Mouse (Mus musculus) ZHBTc4 (cell line): ENCODE measurements at regions not wholly inside any gene's neighbourhood (a gene's known extent, or its start where the extent isn't known, plus 50 kb on each side); places are given as distances from the start of the nearest gene placed in this dataset.
A peak's percentile ranks its signal among the peaks of the same experiment; 100 is the strongest.

Source experiments
- DNase-seq: peaks from one replicate; pipeline ENCODE4 v3.0.0-alpha.2; 2011; ENCODE audit warnings: low read depth, low spot score

DNA sequence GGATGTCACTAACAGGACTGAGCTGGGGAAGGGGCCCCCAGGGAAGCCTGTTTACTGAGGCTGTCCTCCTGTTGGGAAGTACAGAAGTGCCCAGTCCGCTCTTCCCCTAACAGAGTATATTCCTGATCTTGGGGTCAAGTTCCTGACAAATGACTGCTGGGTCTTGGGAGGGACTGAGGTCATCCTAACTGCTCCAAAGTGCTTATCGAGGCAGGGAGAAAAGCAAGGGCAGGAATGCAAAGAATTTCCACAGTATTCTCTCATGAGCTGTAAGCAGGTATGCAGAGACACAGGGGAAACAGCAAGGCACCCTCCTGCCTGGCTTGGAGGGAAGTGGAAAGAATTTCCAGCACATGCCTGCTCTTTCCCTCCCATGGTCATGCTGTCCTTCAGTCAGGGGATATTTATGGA lies 107.9 kb downstream of the Oma1 start:
- peak; percentile 41 for DNase-seq

- no peak for DNase-seq
Observed at GRCm38 (mm10) chr4:103441383-103441782, 127.8 kb downstream of the Oma1 start.

- no peak for DNase-seq
Observed at GRCm38 (mm10) chr4:103441955-103442354, 128.3 kb downstream of the Oma1 start.

DNA sequence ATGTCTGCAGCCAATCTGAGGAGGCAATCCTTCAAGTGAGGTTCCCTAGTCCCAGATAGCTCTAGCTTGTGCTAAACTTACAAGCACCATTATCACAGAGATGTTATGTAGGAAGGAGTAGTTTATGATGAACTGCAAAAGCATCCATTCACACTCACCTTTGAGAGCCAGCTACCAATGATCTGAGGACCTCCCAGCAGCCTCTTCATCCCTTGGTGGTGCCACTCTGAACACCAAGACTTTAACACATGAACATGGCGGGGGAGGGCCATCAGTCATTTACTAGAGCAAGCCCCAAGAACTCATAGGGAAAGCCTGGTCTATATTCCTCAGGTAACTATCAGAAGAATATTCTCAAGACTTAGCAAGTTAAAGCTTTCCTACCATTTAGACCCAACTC lies 135.7 kb downstream of the Oma1 start:
- no peak for DNase-seq

GRCm38 (mm10) chr4:103450121-103450520 lies 136.5 kb downstream of the Oma1 start:
- no peak for DNase-seq

DNA sequence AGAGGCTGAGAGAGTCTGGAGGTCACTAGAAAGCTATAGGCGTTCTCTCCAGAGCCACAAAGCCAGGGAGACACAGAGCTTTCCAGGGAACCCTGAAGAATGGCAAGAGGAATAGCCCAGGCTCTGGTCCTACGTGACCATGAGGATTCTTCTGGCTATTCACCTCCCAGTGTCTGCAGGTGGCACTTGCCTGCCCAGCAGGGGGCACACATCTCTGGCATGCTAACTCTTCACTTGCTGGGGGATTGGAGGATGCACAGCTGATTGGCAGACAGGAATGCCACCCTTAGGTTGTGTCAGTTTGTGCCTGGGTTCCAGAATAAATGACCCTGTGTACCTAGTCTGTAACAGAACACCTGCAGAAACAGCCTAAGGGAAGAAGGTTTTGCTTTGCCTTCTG lies 141.8 kb downstream of the Oma1 start:
- no peak for DNase-seq

DNA sequence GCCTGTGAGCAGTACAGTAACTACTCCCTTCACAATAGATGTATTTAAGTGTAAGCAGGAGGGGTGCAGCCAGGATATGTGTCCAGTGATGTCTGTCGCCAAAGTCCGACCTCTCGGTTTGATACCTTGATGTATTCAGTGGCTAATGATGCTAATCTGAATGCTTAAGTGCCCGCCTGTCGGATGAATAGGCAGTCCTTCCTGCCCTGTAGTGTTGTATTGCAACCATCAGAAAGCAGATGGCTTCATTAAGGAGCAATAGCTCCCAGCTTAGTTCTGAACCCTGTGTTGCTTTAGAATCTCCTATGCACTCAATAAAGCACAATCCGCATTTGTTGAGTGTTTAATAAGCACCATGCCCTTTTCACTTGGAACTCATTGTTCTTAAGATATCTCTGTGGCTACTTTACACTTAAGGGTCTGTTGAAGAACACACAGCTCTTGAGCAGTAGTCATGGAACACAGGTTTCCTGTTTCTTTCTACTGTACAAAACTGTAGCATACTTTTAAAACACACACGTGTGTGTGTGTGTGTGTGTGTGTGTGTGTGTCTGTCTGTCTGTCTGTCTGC lies 152.5 kb downstream of the Oma1 start:
- DNase-seq, result peak; percentile 74

- DNase-seq, result no peak
Observed at GRCm38 (mm10) chr4:103475596-103475995, 143.6 kb upstream of the Dab1 start.

GRCm38 (mm10) chr4:103486140-103486965 lies 132.8 kb upstream of the Dab1 start:
- DNase-seq, result no peak

DNA sequence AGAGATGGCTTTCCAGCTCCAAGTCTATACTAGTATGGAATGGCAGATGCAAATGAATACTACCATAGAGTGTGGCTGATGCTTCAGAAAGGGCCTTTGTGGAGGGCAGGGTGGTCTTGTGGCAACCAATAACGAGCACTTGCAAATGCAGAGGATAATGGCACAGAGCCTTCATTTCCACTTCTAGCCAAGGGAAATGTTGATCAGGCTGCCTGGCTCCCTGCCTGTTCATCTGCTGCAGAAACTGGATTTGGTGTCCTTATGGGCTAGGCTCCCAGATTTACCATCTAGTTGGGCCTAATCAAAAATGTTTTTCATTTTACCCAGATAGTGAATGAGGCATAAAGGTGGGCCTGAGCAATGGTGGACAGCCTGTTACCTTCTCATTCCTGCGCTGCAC lies 110.7 kb upstream of the Dab1 start:
- DNase-seq, result no peak

DNA sequence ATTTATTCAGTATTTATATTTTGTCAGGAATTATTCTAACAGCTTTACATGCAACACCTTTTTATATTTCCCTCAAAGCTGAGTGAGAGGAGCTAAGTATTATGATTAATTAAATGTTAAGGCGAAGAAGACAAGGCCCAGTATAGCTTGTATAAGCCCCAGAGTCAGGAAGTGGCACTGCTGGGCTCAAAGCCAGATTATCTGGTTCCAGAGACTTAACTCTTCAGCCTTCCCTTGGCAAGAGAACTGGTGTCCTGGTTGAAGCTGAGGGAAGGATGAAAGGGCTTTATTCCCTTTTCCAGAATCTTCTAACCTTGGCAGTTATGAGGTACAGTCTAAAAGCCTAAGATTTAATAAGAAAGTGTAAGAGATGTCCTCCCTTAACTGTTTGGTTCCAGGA lies 106.3 kb upstream of the Dab1 start:
- no peak for DNase-seq

DNA sequence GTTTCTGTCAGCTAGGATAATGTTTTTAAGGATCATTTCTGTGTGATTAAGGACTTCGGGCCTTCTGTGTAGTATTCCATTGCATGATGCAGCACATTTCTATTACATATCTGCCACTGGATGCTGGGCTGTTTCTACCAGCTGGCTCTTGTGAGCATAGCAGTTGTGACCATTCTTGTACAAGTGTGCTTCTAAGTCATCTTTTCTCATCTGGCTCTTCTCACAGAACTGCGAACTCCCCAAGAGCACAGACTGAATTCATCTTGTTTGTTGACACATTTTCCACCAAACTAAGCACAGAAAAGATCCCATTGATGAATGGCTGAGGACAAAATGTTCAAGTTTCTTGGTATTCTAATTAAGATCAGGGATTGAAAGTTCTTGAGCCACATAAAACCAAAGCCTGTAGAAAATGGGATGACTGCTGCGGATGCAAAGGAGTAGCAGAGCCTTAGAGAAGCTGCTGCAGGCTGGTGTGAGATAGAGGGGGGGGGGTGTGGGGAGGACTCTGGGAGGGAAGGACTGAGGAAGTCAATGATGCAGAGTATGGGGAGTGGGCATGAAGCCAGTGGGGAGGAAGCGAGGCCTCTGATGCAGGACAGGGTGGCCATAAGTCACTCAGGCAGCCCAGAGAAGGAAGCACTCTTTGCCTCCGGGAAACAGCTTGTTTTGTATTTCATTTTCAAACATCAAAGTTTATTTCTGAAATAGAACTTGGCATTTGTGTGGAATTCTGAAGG lies 97.1 kb upstream of the Dab1 start:
- DNase-seq, result no peak

DNA sequence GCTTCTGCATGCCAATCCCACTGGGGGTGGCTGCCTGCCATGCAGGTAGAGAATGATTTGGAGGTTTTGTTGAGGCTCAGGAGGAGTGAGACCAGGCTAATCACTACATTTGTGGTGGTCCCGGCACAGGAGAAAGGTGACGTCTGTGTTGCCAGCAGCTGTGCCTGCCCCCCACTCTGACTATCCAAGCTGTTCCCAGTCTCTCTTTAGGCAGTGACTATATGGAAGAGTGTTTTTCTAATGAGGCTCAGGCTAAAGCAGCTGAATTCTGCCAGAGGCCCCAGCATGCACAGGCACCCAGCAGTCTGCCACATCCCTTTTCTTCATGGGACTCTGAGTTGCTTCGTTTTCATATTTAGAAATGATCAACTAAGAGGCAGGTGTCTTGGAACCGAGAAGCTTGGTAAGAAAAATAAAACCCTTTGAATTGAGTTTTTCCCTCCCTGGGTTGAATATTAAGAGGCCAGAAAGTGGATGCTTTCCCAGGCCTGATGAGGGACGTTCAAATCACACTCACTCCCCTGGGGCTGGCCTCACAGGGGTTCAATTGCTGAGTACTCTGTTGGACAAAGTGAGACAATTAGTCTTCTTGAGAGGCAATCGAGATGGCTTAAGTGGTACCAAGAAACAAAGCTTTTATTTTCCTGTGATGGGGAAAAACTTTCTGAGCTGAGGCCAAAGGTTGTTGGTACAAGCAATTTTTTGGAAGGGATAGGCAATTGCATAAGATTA lies 82.5 kb upstream of the Dab1 start:
- DNase-seq, result no peak

DNA sequence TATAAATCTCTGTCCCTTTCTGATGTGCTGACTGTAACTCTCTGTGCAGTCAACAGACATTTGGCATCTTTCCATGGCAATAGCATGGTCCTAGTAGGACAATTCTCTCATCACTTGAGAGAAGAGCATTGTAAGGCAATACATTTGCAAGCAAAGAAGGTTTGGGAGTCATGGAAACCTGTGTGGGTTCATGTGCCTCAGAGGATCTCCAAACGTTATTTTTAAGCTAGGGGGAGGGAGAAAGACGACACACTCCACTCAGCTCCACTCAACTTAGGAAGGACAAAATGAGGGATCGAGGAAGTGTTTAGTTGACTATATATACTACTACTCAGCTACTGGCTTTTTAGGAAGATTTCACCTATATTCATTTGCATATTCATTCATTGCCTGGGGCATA lies 78.2 kb upstream of the Dab1 start:
- no peak for DNase-seq

GRCm38 (mm10) chr4:103547297-103547696 lies 71.9 kb upstream of the Dab1 start:
- no peak for DNase-seq

GRCm38 (mm10) chr4:103552476-103552875 lies 66.7 kb upstream of the Dab1 start:
- DNase-seq, result no peak

DNA sequence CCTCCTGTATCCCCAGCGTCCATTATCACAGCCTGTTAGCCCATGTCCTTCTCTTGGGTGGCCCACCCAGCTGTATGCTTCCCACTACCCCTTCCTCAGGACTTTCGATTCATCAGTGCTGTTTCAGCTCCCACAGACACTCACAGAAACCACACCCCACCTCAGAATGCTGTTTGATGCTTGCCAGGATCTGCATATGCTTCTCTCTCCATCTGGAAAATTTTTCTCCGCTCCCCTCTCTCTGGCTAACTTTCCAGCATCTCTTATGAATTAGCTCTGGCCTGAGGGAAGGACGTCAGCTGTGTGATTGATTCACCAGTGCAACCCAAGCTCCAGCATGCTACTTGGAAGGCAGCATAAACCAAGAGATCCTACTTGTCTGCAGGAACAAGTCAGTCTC lies 66.0 kb upstream of the Dab1 start:
- no peak for DNase-seq

DNA sequence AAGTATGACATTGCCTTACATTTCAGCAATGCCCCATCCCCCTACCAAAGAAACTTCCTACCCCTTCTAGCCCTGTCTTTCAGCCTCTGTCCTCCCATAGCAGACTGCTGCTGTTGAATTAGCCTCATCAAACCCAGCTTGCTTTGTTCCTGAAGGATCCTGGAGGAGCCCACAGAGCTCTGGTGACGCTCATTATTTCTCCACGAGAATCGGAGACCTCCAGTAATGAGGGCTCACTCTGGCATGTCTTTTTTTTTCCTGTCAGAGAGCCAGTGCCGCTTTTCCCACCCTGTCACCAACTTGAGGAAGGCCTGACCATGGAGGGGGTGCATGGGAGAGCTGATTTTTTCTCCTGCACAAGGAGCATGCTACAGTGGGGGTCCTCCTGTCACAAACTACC lies 64.6 kb upstream of the Dab1 start:
- no peak for DNase-seq
